Mouse (Mus musculus) cerebellum, postnatal 25 days (tissue): ENCODE results near the gene Zfp72.

Experiments used
- DNase-seq, 2 experiments: peaks; one replicate each; pipeline ENCODE4 v3.0.0; 2021; ENCODE audit warnings: mixed read lengths in 2 of 2

Gene Zfp72

DNA sequence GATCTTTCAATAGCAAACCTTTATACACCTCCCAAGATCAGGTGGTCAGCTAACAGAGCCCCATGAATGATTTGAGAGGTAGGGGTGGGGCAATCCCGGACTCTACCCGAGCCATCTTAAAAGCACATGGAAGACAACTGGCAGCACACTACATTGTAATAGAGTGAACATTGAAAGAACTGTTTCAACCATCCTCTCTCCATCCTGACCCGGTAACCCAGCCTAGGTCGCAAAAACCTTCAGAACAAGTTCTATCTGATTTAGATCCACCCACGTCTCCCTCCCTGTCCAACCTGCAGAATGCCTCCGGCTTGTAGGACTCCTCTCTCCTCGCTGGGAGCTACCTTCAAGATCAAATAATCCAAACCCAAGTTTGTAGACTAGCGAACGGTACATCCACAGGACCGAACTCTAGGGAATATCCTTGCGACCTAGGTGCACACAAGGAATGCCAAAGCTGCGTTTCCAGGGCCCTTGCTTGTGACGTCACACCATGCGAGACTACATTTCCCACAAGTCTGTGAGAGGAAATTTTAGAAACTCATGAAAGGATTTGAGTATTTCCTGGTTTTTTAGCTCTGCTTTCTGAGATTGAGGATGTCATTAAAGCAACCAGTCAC, at the start of gene Zfp72:
TSS of gene Zfp72 (minus strand) at position 466 of the 620 bp plus-strand sequence.
- peak; percentile 69 to 82 for DNase-seq

DNA sequence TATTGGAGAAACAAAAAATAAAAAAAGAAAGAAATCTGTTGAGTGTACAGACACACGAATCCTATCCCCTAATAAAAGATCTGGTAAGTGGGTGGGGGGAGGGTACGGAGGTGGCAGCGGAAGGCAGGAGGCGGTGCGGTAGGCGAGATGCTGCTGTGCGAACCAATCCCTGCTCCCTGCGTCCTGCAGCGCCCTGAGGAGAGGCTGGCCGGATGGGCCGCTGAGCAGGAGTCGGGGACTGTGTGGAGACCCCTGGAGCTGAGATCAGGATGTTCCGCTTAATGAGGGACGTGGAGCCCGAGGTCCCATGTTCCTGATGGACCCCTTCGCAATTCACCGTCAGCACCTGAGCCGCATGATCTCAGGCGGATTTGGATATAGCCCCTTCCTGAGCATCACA, 49.3 kb upstream of the Zfp72 start:
- no peak for DNase-seq

DNA sequence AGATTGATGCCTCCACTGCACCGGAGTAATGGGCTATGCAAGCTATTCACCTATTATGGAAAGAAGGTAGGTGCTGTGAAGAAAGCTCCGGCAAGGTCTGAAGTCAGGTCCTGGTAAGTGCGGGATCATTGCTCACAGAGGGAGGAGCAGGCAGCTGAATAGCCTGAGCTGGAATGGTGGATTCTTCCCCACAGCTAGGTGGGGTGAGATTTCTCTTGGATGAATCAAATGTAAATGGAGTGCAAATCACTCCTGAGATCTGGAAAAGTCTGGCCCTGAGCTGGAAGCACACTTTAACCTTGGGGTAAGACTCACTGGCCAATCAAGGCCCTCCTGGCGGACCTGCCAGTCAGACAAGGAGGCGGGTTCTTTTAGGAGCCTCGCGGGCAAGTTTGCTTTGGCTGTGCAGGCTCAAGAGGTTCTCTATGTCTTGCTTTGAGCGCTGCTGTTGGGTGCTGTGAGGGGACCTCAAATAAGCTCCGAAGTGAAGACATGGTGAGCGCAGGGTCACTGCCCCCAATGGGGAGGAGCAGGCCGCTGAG, 8.7 kb upstream of the Zfp72 start, which contains the start of gene Ftl1-ps1:
TSS of gene Ftl1-ps1 (plus strand) at position 397 of the 542 bp plus-strand sequence.
- no peak for DNase-seq

DNA sequence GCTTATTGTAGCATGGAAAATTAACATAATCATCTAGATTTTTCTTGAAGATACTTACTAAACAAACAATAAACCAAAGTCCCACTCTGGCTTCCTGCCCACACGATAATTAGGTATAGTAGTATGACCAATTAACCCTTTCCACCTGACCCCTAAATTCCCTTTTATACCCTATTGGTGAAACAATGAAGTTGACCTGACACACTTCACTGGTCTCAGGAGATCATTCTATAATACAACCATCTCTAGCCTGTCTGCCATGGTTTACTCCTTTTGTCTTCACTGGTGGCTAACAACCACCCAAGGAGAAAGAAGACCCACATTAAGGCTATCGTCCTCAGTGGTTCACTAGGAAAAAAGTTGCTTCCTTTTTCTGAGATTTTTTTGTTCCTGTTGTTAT, 520 bp upstream of the Zfp72 start:
- no peak for DNase-seq

DNA sequence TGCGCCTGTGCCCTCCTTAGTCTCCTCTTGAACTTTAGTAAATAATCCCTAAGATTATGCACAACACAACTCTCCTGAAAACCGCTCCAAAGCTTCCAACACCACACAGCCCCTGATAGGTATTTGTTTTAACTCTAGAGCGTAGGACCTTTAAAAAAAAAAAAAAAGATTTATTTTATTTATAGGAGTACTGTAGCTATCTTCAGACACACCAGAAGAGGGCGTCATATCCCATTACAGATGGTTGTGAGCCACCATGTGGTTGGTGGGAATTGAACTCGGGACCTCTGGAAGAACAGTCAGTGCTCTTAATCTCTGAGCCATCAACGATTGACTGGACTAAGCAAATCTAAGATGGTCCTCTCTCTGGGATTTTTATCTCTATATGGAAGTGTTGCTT, 906 bp downstream of the Zfp72 start:
- no peak for DNase-seq

DNA sequence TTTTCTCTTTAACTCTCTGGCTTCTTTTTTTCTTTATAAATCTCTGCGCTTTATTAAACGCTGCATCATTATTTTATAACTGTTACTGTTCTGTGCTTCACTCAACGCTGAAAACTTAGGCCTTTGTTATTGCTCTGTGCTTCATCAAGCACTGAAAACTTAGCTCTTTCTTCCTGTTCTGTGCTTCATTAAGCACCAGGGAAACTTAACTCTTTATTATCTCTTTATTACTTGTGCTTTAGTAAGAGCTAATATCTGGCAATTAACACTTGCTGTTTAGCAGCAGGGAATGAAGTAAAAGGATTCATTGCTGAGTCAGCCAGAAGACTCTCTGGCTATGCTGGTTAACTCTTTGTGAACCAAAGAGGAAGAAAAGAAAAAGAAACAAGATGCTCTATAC, 8.3 kb downstream of the Zfp72 start:
- DNase-seq: no peak

DNA sequence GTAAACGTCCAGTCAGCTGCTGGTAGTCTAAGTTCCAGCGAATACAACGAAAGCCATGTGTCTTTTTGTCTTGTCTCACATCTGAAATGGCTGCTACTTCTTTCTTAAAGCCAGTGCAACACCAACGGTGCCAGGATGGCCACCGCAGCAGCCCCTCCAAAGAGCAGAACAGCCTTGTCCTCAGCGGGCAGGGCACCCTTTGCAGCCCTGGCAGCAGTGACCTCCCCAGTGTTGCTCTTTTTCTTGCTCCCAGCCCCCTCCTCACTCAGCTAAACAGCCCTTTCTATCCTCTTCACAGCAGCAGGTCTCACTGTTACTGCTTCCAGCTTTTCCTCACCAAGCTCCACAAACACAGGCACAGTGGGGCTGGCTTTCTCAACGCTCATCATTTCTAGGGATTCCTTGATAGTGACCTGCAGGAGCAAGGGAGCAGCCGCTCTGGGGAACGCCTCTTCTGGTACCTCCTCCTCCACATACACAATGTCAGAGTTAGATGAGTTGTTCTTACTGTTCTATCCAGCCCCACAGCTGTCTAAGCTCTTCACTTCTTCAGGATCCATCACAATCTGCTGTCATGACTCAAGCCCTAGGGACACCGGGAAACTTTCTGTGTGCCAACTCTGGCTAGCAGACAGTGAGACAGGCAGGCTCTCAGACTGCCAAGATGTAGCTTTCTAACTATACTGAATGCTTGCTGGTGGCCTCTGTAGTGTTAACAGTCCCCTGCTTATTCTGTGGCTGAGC, 8.9 kb downstream of the Zfp72 start:
- peak; percentile 19 to 25 for DNase-seq

DNA sequence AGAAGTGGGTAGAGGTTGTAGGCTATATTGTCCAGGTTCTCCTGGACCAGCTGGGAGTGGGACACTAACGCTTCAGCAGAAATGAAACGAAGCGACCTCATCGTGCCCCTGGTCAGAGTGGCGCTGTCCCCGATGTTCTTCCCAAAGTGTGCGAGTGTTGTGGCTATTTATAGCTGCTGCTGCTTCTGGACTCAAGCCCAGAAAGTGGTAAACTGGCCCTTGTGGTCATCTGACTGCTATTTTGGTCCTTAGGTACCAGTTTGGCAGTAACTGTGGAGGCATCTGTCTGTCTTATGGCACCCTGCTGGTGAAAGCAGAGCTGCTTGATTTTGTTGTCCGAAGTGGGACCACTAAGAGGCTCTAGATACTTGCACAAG, 26.8 kb downstream of the Zfp72 start, which contains the start of gene Lrrc14b:
TSS of gene Lrrc14b (minus strand) at position 147 of the 377 bp plus-strand sequence.
- DNase-seq: peak; percentile 35 to 53

DNA sequence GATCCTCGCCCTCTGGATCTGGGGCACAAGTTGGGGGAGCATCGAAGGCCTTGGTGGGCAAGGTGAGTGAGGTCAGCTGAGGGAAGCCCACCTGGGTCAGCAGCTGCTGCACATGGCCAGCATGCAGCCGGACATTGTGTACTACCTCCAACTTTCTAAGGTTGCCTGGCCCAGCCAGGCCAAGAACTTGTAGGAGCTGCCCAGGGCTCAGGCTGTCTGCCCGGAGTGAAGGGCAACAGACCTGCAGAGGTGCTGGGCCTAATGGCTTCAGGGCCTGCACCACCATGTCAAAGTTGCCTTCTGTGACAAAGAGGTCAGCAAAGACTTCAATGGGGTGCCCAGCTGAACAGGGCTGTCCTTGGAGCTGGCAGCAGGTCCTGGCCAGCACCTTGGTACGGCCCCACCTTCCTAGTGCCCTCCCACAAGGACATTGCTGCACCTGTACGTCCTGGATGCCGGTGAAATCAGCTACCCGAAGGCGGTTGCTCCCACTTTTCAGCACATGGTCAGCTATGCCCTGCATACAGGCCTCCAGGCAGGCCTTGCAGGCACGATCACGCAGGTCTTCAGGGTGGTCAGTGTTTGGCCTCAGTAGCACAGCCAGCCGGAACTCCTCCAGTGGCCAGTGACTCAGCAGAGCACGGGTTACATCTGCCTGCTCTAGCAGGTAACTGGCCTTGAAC, 27.3 kb downstream of the Zfp72 start:
- peak; percentile 21 to 22 for DNase-seq

DNA sequence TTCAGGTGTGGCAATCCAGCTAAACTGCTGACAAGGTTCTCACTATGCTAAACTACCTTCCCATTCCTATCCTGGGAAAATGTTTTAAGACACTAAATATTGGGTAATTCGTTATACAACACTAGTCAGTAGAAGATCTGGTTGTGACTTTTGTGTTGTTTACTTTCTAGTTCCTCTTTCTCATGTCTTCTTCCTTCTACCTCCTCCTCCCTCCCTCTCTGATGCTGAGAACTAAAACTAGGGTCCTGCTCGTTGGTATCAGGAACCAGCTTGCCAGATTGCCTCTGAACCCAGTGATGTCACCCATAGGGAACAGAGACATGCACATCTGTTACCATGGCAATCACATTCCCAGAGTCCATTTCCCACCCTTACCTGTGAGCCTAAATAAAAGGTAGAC, 28.4 kb downstream of the Zfp72 start:
- no peak for DNase-seq

DNA sequence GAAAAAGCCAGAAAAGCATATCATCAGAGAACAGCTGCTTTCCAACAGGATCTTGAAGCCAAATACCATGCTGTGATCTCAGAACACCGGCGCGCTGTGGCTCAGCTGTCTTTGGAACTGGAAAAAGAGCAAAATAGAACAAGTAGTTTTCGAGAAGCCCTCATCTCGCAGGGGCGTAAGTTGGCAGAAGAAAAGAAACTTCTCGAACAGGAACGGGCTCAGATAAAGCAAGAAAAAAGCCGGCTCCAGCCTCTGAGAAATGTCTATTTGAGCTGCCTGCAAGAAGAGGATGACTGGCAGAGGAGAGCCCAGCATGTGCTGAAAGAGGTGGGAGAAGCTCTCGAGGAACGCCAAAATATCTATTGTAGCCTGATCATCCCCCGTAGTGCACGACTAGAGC, 34.1 kb downstream of the Zfp72 start:
- no peak for DNase-seq

DNA sequence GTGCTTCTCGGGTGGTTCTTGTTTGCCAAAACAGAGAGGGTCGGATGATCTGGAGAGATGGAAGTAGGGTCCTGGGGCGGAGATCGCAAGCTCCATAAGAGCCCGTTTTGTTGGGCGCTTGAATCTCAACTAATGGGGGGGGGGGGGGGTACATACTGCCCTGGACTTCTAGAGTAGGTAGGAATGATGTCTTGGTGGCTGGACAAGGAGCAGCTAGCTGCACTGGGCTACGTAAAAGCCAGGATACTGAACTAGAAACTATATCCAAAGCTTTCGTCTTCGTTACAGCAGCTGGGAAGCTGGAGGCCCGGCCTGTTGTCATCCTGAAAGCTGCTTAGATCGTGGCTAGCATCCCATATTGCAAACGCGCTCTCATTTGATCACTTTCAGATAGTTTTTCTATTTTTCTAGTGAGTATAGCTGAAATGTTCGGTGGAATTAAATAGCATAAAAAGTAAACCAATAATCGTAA, 40.2 kb downstream of the Zfp72 start:
- no peak for DNase-seq

DNA sequence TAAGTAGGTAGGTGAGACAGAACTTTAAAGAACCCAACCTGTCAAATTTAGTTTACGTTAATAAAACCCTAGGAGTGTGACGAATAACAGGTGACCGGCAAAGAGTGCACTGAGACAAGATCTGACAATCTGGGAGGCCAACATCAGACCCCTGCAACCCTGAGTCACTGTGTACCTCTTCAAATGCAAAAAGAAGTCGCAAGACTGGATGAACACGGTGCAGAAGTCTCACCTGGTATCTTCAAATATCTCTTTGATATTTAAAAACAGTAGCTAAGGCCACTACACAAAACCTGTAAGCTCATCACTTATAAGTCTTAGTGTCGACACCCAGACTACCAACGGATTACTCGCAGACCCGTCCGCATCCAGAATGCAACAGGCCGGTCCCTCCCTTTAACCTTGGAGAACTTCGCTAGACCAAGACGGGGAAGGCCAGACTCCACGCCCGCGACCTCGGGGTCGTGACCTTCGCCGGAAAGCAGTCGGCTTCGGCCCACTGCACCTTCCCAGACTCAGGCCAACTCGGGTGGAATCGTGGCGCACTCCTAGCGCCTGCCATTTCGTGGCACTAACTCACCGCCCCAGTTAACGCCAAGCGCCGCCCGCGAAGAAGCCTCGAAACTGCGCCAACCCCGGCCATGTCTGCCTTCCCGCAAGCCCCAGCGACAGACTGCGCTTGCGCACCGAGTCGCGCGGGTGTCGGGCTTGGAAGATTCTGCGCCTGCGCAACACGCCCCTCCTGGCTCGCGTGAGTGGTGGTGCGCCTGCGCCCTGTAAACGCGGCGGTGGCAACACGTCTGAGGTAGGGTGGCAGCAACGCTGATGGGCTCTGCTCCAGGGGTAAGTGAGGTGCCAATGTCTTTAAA, 40.8 kb downstream of the Zfp72 start, which contains the start of the genes Sdha and Ccdc127:
TSS of gene Sdha (minus strand) at position 715 of the 869 bp plus-strand sequence.
TSS of gene Ccdc127 (plus strand) at position 744 of the 869 bp plus-strand sequence.
- DNase-seq: peak; percentile 97 to 98

DNA sequence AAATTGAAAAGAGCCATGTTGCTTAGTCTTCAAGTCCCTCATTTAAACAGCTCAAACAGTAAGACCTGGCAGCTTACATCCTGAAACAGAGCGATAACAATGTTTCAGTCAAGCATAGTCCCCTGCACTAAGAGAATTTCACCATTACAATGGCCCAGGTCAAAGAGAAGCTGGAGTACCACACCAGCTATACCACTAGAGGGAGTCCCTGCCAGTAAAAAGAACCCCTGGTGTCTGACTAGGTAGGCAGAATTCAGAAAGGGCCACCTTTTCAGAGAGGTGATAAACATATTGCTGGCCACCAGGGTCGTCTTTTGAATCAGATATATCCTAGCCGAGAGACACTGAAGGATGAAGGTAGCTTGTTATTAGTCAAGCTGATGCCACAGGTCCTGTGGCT, 49.6 kb downstream of the Zfp72 start:
- peak; percentile 23 to 54 for DNase-seq

DNA sequence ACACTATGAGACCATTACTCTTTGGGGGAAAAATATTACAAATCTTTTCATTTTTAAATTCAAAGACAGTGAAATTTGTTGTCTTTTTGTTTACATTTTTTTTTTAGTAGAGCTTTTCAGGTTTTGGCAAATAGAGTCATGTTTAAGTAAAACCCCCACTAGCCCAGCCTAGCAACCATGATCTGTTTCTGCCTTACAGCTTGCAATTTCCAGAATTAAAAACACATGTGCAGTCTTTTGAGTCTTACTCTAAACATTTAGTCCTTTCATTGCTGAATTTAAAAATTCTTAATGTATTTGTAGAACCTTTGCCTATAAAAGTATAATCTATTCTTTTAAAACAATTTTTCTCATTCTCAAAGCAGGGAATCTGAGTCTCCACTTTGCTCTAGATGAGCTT, 61.3 kb downstream of the Zfp72 start:
- DNase-seq: no peak
